Mouse (Mus musculus): ENCODE data around the gene Gan.

DNA sequence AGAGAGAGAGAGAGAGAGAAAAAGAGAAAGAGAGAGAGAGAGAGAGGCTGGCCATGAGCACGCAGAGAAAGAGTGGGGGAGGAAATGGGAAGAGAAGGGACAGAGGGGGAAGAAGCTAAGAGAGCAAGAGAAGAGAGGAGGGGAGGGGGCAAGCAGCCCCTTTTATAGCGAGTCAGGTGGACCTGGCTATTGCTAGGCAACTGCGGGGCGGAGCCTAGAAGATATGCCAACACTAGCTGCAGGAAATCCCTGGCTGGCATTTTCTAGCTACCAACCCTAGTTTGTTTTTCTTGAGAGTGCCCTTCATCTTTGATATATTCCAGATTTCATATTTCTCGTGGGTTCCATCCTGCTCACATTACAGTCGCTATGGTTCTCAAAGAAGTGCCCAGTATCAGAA is 42.8 kb upstream of the Gan start:
- TF ChIP-seq CTCF (IDR thresholded peaks at IDR 0.05; ENCODE audit: low read depth): no peak
- TF ChIP-seq EP300 (optimal IDR thresholded peaks at IDR 0.05): no peak
